Mouse (Mus musculus) gastrocnemius, postnatal 14 days (tissue): ENCODE measurements around the gene Gm40193. TPM values are rescaled to one million over a fixed set of nuclear protein-coding genes. Genes with fewer than 3 reads are reported as not detected.
A peak's percentile ranks its signal among the peaks of the same experiment; 100 is the strongest.

Experiments
- DNase-seq: peaks from one replicate; pipeline ENCODE4 v3.0.0; 2021; ENCODE audit warnings: mixed read lengths
- intact Hi-C: fragments of 180-260 bp; cut with DNase I; formaldehyde crosslinking; loops from one replicate; pipeline ENCODE4 v1.15.1; 2025; ENCODE audit warnings: low total_unique reads
- total RNA-seq, 2 experiments: library from RNA; stranded (reverse); gene quantifications; 2 replicates each; pipeline ENCODE4 v1.2.3; 2021

Gene Gm40193
- total RNA-seq, 2 experiments from 2014 or later = not detected

GRCm38 (mm10) chr11:70512709-70513342 is 19.9 kb downstream of the Gm40193 start:
- no peak for DNase-seq
- intact Hi-C loops = no loop called here

GRCm38 (mm10) chr11:70511825-70512224 is 20.9 kb downstream of the Gm40193 start:
- intact Hi-C loops = no loop called here
- no peak for DNase-seq

GRCm38 (mm10) chr11:70511242-70511641 is 21.5 kb downstream of the Gm40193 start:
- intact Hi-C loops = no loop called here
- DNase-seq = no peak

- DNase-seq = peak; percentile 28
- intact Hi-C loops = loop anchor here (5.0 kb wide), 1 partner anchor 73 kb away; no protein-coding TSS in a partner anchor
These were observed 22.8 kb downstream of the Gm40193 start for GRCm38 (mm10) chr11:70509753-70510564.

GRCm38 (mm10) chr11:70506962-70507515 is 25.7 kb downstream of the Gm40193 start:
- no peak for DNase-seq
- intact Hi-C loops = loop anchor here (5.0 kb wide), 1 partner anchor 70 kb away; no protein-coding TSS in a partner anchor

GRCm38 (mm10) chr11:70506385-70506784 is 26.4 kb downstream of the Gm40193 start:
- DNase-seq = peak; percentile 63
- intact Hi-C loops = loop anchor here (5.0 kb wide), 1 partner anchor 69 kb away; no protein-coding TSS in a partner anchor

- intact Hi-C loops = loop anchor here (5.0 kb wide), 2 partner anchors 43 to 68 kb away; no protein-coding TSS in a partner anchor
These were observed 27.8 kb downstream of the Gm40193 start, which contains the start of gene Tm4sf5 for GRCm38 (mm10) chr11:70504970-70505369. Gene Tm4sf5, plus strand, starts transcription at chr11:70505244.

GRCm38 (mm10) chr11:70502018-70502417 is 30.7 kb downstream of the Gm40193 start:
- intact Hi-C loops = loop anchor here (5.0 kb wide), 1 partner anchor 40 kb away; no protein-coding TSS in a partner anchor
- DNase-seq = no peak

More at GRCm38 (mm10) chr11:70504970-70505369, 27.8 kb downstream of the Gm40193 start, which contains the start of gene Tm4sf5:
- no peak for DNase-seq

GRCm38 (mm10) chr11:70500476-70500812 is 32.3 kb downstream of the Gm40193 start:
- intact Hi-C loops = loop anchor here (5.0 kb wide), 1 partner anchor 38 kb away; no protein-coding TSS in a partner anchor
- DNase-seq = no peak

- intact Hi-C loops = loop anchor here (5.0 kb wide), 1 partner anchor 38 kb away; no protein-coding TSS in a partner anchor
- no peak for DNase-seq
These were observed 32.9 kb downstream of the Gm40193 start for GRCm38 (mm10) chr11:70499566-70500475.

GRCm38 (mm10) chr11:70489684-70490083 is 43.1 kb downstream of the Gm40193 start:
- intact Hi-C loops = no loop called here

GRCm38 (mm10) chr11:70489138-70489537 is 43.6 kb downstream of the Gm40193 start:
- intact Hi-C loops = no loop called here
- peak; percentile 19 for DNase-seq

More at GRCm38 (mm10) chr11:70489684-70490083, 43.1 kb downstream of the Gm40193 start:
- DNase-seq = no peak

- DNase-seq = peak; percentile 43
- intact Hi-C loops = no loop called here
These were observed 44.9 kb downstream of the Gm40193 start for GRCm38 (mm10) chr11:70487816-70488215.

GRCm38 (mm10) chr11:70485498-70485897 is 47.2 kb downstream of the Gm40193 start:
- DNase-seq = no peak
- intact Hi-C loops = no loop called here

Other genes starting within 250 kb of the Gm40193 start
- gene Alox12e, start 210.3 kb downstream of the Gm40193 start, total RNA-seq = under 1 TPM in 1 of 2 experiments, not detected in 1; 0.09 TPM
- gene Alox15, start 180.9 kb downstream of the Gm40193 start, total RNA-seq = not detected
- 10 to 100 TPM; 14.9 to 18.6 TPM for gene Pelp1, start 122.9 kb downstream of the Gm40193 start, total RNA-seq
- 1 to 10 TPM; 8.3 to 9.7 TPM for gene Arrb2, start 100.3 kb downstream of the Gm40193 start, total RNA-seq
- gene Med11, start 81.0 kb downstream of the Gm40193 start, total RNA-seq = 1 to 10 TPM; 6.2 to 6.5 TPM
- gene Zmynd15, start 73.5 kb downstream of the Gm40193 start, total RNA-seq = under 1 TPM; 0.31 to 0.84 TPM
- 1 to 10 TPM; 2.6 to 3.1 TPM for gene Cxcl16, start 73.0 kb downstream of the Gm40193 start, total RNA-seq
- not detected for gene Tm4sf5, start 27.7 kb downstream of the Gm40193 start, total RNA-seq
- not detected for gene Vmo1, start 18.3 kb downstream of the Gm40193 start, total RNA-seq
- not detected for gene Gltpd2, start 13.7 kb downstream of the Gm40193 start, total RNA-seq
- gene Psmb6, start 7.6 kb downstream of the Gm40193 start, total RNA-seq = 100 to 1,000 TPM; 292 to 301 TPM
- gene Pld2, start 7.1 kb upstream of the Gm40193 start, total RNA-seq = 10 to 100 TPM; 15.9 to 17.1 TPM
- 10 to 100 TPM; 26.1 to 27.7 TPM for gene Mink1, start 29.9 kb upstream of the Gm40193 start, total RNA-seq
- not detected for gene 4930544D05Rik, start 82.9 kb upstream of the Gm40193 start, total RNA-seq
- 10 to 100 TPM; 38.7 to 39.4 TPM for gene Chrne, start 86.3 kb upstream of the Gm40193 start, total RNA-seq
- gene Gp1ba, start 106.2 kb upstream of the Gm40193 start, total RNA-seq = under 1 TPM in 1 of 2 experiments, not detected in 1; 0.08 TPM
- 10 to 100 TPM; 34.9 to 35.7 TPM for gene Rnf167, start 114.3 kb upstream of the Gm40193 start, total RNA-seq
- gene Slc25a11, start 114.5 kb upstream of the Gm40193 start, total RNA-seq = 100 to 1,000 TPM; 278 to 315 TPM
- 100 to 1,000 TPM; 340 to 388 TPM for gene Pfn1, start 121.7 kb upstream of the Gm40193 start, total RNA-seq
- gene Eno3, start 124.3 kb upstream of the Gm40193 start, total RNA-seq = 1,000 to 10,000 TPM; 6,763 to 7,262 TPM
- 100 to 1,000 TPM; 117 to 122 TPM for gene Spag7, start 136.5 kb upstream of the Gm40193 start, total RNA-seq
- 10 to 100 TPM; 21.2 to 25.5 TPM for gene Camta2, start 155.2 kb upstream of the Gm40193 start, total RNA-seq
- 1 to 10 TPM; 2.5 to 3.3 TPM for gene Inca1, start 167.2 kb upstream of the Gm40193 start, total RNA-seq
- gene Kif1c, start 167.6 kb upstream of the Gm40193 start, total RNA-seq = 100 to 1,000 TPM; 216 to 226 TPM
- gene Zfp3, start 231.3 kb upstream of the Gm40193 start, total RNA-seq = 10 to 100 TPM in 1 of 2 experiments, 1 to 10 TPM in 1; 7.4 to 10.8 TPM